Mouse (Mus musculus) intestine, postnatal 0 days (tissue): ENCODE measurements around the gene Msx2. TPM values are rescaled to one million over a fixed set of nuclear protein-coding genes. Genes with fewer than 3 reads are reported as not detected.

Experiments used
- ATAC-seq: fragments of 200-750 bp; cut with Nextera tagmentation; 2 replicates; pipeline ENCODE4 v1.8.0; 2017; ENCODE audit warnings: mild to moderate bottlenecking, moderate TSS enrichment, moderate library complexity
- H3K27ac ChIP-seq: fragments of 300-500 bp; sonication (generic); 2 replicates; pipeline ENCODE4 v1.5.1; 2014; ENCODE audit warnings: mild to moderate bottlenecking, low read depth, low read length, moderate library complexity
- H3K27me3 ChIP-seq: fragments of 300-500 bp; sonication (generic); replicated peaks from 2 replicates; pipeline ENCODE4 v1.6.1; 2014; ENCODE audit warnings: low read length, mixed read lengths; ENCODE audit not compliant: control insufficient read depth, insufficient read depth
- H3K36me3 ChIP-seq: fragments of 300-500 bp; sonication (generic); 2 replicates; pipeline ENCODE4 v1.6.1; 2014; ENCODE audit warnings: mild to moderate bottlenecking, moderate library complexity; ENCODE audit not compliant: control insufficient read depth, insufficient read depth
- H3K4me1 ChIP-seq: fragments of 300-500 bp; sonication (generic); replicated peaks from 2 replicates; pipeline ENCODE4 v1.6.1; 2014; ENCODE audit warnings: antibody characterized with exemption, low read length, mixed read lengths; ENCODE audit not compliant: control insufficient read depth, insufficient read depth
- H3K4me2 ChIP-seq: fragments of 300-500 bp; sonication (generic); replicated peaks from 2 replicates; pipeline ENCODE4 v1.6.1; 2014; ENCODE audit warnings: low read depth, mild to moderate bottlenecking, moderate library complexity
- H3K4me3 ChIP-seq: fragments of 300-500 bp; sonication (generic); 2 replicates; pipeline ENCODE4 v1.5.1; 2014; ENCODE audit warnings: low read depth, low read length
- H3K9ac ChIP-seq: fragments of 300-500 bp; sonication (generic); 2 replicates; pipeline ENCODE4 v1.6.1; 2014; ENCODE audit warnings: mild to moderate bottlenecking, low read depth, low read length
- H3K9me3 ChIP-seq: fragments of 300-500 bp; sonication (generic); 2 replicates; pipeline ENCODE4 v1.6.1; 2016; ENCODE audit warnings: mixed run types; ENCODE audit not compliant: control insufficient read depth
- CTCF ChIP-seq: sonication (generic); IDR thresholded peaks from 2 replicates; pipeline ENCODE4 v1.5.1; 2016; ENCODE audit warnings: low read depth, mild to moderate bottlenecking, control low read depth, antibody characterized with exemption, moderate library complexity
- WGBS: fragments of 180-500 bp; shearing (Covaris S2); extraction: QIAGEN DNeasy Blood & Tissue Kit; methylation state at CpG from one replicate; pipeline ENCODE4 v1.1.7; 2014; 5-methylcytosine and 5-hydroxymethylcytosine counted together
- polyA plus RNA-seq: library from polyadenylated mRNA; unstranded; fragments of >200 nt; fragmentation: Nextera tagmentation; extraction: Ambion mirVana; gene quantifications from 2 replicates; pipeline ENCODE4 v1.2.1, GENCODE M21; 2015

Msx2 gene
- polyA plus RNA-seq, 1 experiment from 2014 or later, result not detected

DNA sequence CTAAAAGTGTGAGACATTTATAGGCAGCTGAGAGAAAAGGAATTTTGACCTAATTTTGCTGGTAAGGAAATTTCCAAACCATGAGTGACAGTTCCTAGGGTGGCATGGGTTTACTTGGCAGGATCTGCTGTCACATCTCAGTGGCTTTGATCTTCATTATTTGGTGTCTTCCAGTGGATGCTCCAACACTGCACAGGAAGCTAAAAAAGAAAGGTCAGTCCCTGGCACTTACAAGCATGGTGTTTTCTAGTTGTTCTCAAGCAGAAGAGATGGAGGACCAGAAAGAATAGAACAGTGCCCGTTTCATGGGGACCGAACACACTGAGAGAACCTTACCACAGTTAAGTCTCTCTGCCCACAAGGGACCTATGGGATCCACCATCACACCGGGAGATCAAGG, 18.9 kb downstream of the Msx2 start:
- ATAC-seq, result no peak
- no peaks in the 10 kb centered on the region for H3K9me3 ChIP-seq
- 89% methylated on average over 3 of the region's 3 CpGs for WGBS
- H3K27ac ChIP-seq, result no peak overlapping the region
- H3K4me2 ChIP-seq, result no peak overlapping the region
- peaks cover 12% of the 10 kb centered on the region; the same call in 1 of the 2 replicates for H3K27me3 ChIP-seq
- no peak overlapping the region for H3K4me3 ChIP-seq
- H3K9ac ChIP-seq, result no peak overlapping the region
- no peaks in the 10 kb centered on the region for H3K4me1 ChIP-seq
- H3K36me3 ChIP-seq, result no peaks in the 10 kb centered on the region
- TF ChIP-seq CTCF, result no peak

DNA sequence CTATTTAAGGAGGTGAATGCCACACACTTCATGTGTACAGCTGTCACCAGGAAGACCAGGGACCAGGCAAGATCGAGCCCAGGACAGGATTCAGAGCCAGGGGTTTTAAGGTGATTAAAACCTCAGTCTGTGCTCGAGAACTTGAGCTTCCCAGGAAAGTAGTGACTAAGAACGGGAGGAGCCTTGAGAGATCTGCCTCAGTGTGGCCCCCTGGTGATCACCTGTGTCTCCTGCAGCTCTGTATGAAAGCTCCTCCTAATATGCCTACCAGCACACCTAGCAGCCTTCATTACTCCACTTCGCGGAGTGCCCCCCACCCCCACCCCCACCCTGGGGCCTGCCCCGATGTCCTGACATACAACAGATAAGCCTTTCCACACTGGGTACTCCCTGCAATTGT, 25.3 kb downstream of the Msx2 start:
- H3K27me3 ChIP-seq, result no peaks in the 10 kb centered on the region; the same call in 1 of the 2 replicates
- no peak overlapping the region for H3K9ac ChIP-seq
- no peak overlapping the region for H3K4me3 ChIP-seq
- 19% methylated on average over 6 of the region's 6 CpGs for WGBS
- no peaks in the 10 kb centered on the region for H3K4me1 ChIP-seq
- H3K4me2 ChIP-seq, result no peak overlapping the region
- H3K27ac ChIP-seq, result no peak overlapping the region
- H3K36me3 ChIP-seq, result no peaks in the 10 kb centered on the region
- ATAC-seq, result no peak
- no peaks in the 10 kb centered on the region for H3K9me3 ChIP-seq
- TF ChIP-seq CTCF, result peak; percentile 66

DNA sequence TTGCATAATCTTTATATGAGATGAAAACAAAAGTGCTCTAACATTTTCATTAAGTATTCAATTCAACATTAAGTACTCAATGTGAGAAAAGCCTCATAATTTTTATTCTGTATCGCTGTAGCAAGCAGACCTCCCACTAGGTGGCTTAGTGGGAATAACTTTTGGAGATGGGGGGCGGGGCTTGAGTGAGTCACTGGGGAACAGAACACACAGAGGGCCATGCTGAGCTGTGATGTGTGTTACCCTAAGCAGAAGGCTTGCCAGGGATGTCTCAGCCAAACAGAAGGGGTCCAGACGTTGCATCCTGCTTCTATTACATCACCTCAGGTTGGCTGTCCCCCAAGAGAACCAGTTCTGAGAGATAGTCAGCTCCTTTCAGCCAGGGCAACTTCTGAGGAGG, 29.3 kb downstream of the Msx2 start:
- no peak overlapping the region for H3K27ac ChIP-seq
- no peaks in the 10 kb centered on the region for H3K4me1 ChIP-seq
- no peak overlapping the region for H3K4me3 ChIP-seq
- peak; percentile 64 for TF ChIP-seq CTCF
- H3K9ac ChIP-seq, result no peak overlapping the region
- no peaks in the 10 kb centered on the region for H3K9me3 ChIP-seq
- WGBS, result 29% methylated on average over 3 of the region's 3 CpGs
- no peaks in the 10 kb centered on the region for H3K27me3 ChIP-seq
- H3K4me2 ChIP-seq, result no peak overlapping the region
- ATAC-seq, result 0 out of 2 replicates have a peak, but pooled peaks have one; percentile 25
- H3K36me3 ChIP-seq, result no peaks in the 10 kb centered on the region

DNA sequence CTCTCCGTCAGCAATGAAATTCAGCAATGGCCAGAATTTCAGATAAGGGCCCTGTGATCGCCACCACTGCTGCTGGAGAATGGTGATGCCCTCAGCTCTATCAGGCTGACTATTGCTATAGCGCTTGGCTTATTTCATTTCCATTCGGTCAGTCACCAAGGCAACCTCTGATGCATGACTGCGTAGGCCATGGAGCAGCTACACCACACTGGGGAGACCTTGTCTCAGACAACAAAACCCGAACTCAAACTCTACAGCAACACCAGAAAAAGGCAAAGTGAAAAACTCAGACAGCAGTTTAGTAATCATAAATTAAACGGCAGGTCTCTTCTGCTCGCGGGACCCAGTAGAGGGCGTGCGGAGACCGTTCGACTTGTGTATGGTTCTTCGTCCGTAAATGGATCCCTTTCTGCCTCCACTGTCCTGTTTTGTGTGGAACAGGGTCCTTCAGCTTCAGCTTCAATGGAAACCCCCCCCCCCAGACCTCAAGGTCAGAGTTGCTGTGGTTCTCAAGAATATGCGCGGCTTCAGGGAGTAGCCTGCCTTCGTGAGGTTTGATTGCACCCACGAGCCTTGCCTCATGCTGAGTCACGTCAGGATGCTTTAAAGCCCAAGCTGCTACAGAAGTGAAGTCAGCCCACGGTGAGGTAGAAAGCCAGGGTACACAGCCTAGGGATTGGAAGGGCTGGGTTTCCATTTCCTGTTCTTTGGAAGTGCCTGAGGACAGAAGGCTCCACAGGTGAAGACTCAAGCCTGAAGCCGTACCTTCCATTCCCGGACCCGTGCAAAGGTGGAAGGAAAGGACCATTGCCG, 30.5 kb downstream of the Msx2 start:
- Histone ChIP-seq H3K9ac (no peak overlapping the region), H3K4me1 (no peaks in the 10 kb centered on the region), H3K27ac (no peak overlapping the region), H3K4me2 (no peak overlapping the region; the same call in 1 of the 2 replicates), H3K9me3 (no peaks in the 10 kb centered on the region), H3K4me3 (peak overlapping the region; percentile 11; the same call in 1 of the 2 replicates), H3K36me3 (no peaks in the 10 kb centered on the region), H3K27me3 (no peaks in the 10 kb centered on the region)
- peak; percentile 64 for TF ChIP-seq CTCF
- WGBS, result 38% methylated on average over 25 of the region's 25 CpGs
- no peak for ATAC-seq

DNA sequence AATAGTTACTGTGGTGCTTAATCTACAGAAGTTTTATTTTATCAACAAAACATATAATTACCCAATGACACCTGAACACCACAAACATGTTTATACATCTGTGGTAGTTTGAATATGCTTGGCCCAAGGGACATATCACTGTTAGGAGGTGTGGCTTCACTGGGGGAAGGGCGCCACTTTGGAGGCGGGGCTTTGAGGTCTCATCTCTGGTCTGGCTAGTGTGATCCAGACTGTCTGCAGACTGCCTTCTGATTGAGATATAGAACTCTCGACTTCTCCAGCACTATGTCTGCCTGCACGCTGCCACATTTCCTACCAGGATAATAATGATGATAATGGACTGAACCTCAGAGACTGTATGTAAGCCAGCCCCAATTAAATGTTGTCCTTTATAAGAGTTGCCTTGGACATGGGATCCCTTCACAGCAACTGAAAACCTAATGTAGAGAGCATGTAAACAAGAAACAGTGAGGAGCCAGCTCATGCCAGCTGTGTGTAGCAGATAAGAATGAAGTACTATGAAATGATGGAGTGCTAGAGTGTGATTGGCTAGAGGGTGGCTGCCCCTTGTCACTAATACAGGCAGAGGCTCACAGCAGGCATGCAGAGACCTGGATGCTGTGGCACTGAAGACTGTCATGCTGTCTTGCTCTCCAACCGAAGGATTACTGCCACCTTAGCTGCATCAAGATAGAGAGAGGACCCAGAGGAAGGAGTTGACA, 31.4 kb downstream of the Msx2 start:
- Histone ChIP-seq H3K9ac (no peak overlapping the region), H3K9me3 (no peaks in the 10 kb centered on the region), H3K36me3 (no peaks in the 10 kb centered on the region), H3K4me2 (no peak overlapping the region), H3K27ac (no peak overlapping the region), H3K4me1 (no peaks in the 10 kb centered on the region), H3K27me3 (no peaks in the 10 kb centered on the region), H3K4me3 (no peak overlapping the region)
- WGBS, result 66% methylated on average over 5 of the region's 5 CpGs
- TF ChIP-seq CTCF, result no peak
- ATAC-seq, result no peak

DNA sequence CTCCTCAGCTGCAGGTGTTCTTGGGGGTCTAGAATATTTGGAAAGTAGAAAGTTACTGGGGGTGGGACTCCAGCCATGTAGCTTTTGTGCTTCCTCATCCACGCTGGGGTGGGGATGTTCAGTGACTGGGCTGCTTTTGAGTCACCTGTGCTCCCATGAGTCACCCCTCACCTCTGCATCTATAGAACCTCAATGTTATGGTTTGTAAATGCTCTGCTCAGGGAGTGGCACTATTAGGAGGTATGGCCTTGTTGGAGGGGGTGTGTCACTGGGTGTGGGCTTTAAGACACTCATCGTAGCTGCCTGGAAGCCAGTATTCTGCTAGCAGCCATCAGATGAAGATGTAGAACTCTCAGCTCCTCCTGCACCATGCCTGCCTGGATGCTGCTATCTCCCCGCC, 32.9 kb downstream of the Msx2 start:
- Histone ChIP-seq H3K27me3 (no peaks in the 10 kb centered on the region), H3K27ac (no peak overlapping the region), H3K4me3 (no peak overlapping the region), H3K9me3 (no peaks in the 10 kb centered on the region), H3K4me2 (no peak overlapping the region), H3K4me1 (no peaks in the 10 kb centered on the region), H3K9ac (no peak overlapping the region), H3K36me3 (no peaks in the 10 kb centered on the region)
- 76% methylated on average over 3 of the region's 3 CpGs for WGBS
- no peak for TF ChIP-seq CTCF
- no peak for ATAC-seq
